Mouse (Mus musculus) myocyte (in vitro differentiated cells): ENCODE results near the gene Btg1-ps2.

Experiments
- CEBPB ChIP-seq: IDR thresholded peaks from 2 replicates; pipeline ENCODE4 v1.6.1; 2011; ENCODE audit warnings: mild to moderate bottlenecking, moderate library complexity; ENCODE audit not compliant: poor library complexity, insufficient read depth, severe bottlenecking
- E2F4 ChIP-seq: IDR thresholded peaks from one replicate; pipeline ENCODE4 v1.6.1; 2011; ENCODE audit warnings: mild to moderate bottlenecking, control low read depth, moderate library complexity; ENCODE audit not compliant: insufficient read depth
- MAX ChIP-seq: IDR thresholded peaks from one replicate; pipeline ENCODE4 v1.6.1; 2011; ENCODE audit warnings: low read depth, mild to moderate bottlenecking, control low read depth
- MYOD1 ChIP-seq, 3 experiments: IDR thresholded peaks; one replicate each; pipeline ENCODE4 v1.6.1; 2011; ENCODE audit warnings: control low read depth in 2 of 3, low read depth in 2 of 3, mild to moderate bottlenecking in 2 of 3, moderate library complexity in 1 of 3; ENCODE audit not compliant: insufficient read length in 2 of 3, control insufficient read depth in 1 of 3
- MYOG ChIP-seq, 3 experiments: IDR thresholded peaks; one replicate each; pipeline ENCODE4 v1.6.1; 2011; ENCODE audit warnings: control low read depth in 2 of 3, low read depth in 2 of 3, mild to moderate bottlenecking in 2 of 3; ENCODE audit not compliant: insufficient read length in 2 of 3, control insufficient read depth in 1 of 3, insufficient read depth in 1 of 3
- POLR2A ChIP-seq: IDR thresholded peaks from one replicate; pipeline ENCODE4 v1.6.1; 2011; ENCODE audit warnings: low read depth, mild to moderate bottlenecking, control low read depth, moderate library complexity; ENCODE audit not compliant: insufficient read length
- POLR2AphosphoS2 ChIP-seq: IDR thresholded peaks from one replicate; pipeline ENCODE4 v1.6.1; 2011; ENCODE audit warnings: low read depth, control low read depth; ENCODE audit not compliant: insufficient read length
- SRF ChIP-seq: IDR thresholded peaks from one replicate; pipeline ENCODE4 v1.6.1; 2011; ENCODE audit warnings: low read depth; ENCODE audit not compliant: control insufficient read depth, insufficient read length
- TCF12 ChIP-seq: IDR thresholded peaks from one replicate; pipeline ENCODE4 v1.6.1; 2011; ENCODE audit warnings: mild to moderate bottlenecking, control low read depth; ENCODE audit not compliant: poor library complexity, insufficient read depth, severe bottlenecking
- TCF3 ChIP-seq: IDR thresholded peaks from one replicate; pipeline ENCODE4 v1.6.1; 2011; ENCODE audit warnings: low read depth, control low read depth; ENCODE audit not compliant: insufficient read length
- USF1 ChIP-seq: IDR thresholded peaks from one replicate; pipeline ENCODE4 v1.6.1; 2011; ENCODE audit warnings: low read depth, mild to moderate bottlenecking, control low read depth, moderate library complexity

DNA sequence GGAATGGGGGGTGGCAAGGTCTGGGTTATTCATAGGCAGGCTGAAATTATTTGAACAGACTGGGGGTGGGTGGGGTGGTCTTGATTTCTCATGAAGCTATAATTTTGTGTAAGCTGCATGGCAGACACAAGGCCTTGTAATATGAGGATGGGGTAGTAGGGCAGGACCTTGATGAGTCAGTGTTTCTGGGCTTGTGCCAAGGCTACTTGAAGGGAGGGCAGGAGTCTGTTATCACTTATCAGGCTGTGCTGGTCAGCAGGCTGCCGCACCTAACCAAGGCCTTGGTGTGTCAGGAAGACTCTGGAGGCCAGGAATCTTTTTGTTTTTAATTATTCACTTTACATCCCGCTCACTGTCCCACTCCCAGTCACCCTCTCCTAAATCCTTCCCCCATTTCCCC lies 34.2 kb downstream of the Btg1-ps2 start:
- TF ChIP-seq POLR2A = no peak
- TF ChIP-seq E2F4 = no peak
- no peak for TF ChIP-seq TCF12
- TF ChIP-seq MYOD1 (IDR thresholded peaks at IDR 0.05; ENCODE audit: control insufficient read depth in 1 of 3, insufficient read length in 2 of 3, low read depth in 2 of 3) = no peak
- TF ChIP-seq POLR2AphosphoS2 = no peak
- no peak for TF ChIP-seq USF1
- TF ChIP-seq CEBPB = no peak
- TF ChIP-seq SRF = no peak
- no peak for TF ChIP-seq MAX
- TF ChIP-seq MYOG (IDR thresholded peaks at IDR 0.05; ENCODE audit: control insufficient read depth in 1 of 3, insufficient read depth in 1 of 3, insufficient read length in 2 of 3, low read depth in 2 of 3) = no peak
- no peak for TF ChIP-seq TCF3
